Mouse (Mus musculus): ENCODE data around the gene Actrt2. TPM values are rescaled to one million over a fixed set of nuclear protein-coding genes. Genes with fewer than 3 reads are reported as not detected.
A peak's percentile ranks its signal among the peaks of the same experiment; 100 is the strongest.

Gene Actrt2
- polyA plus RNA-seq, 1 experiment from 2014 or later: not detected

- H3K36me3 ChIP-seq: no peaks in the 10 kb centered on the region
- H3K27me3 ChIP-seq (replicated peaks): peaks cover 34% of the 10 kb centered on the region
- no peak overlapping the region for H3K9ac ChIP-seq
- H3K4me1 ChIP-seq: peaks cover 6% of the 10 kb centered on the region
- H3K9me3 ChIP-seq: no peaks in the 10 kb centered on the region
- no peak for ATAC-seq (ENCODE audit: extremely low read depth, insufficient number of reproducible peaks, low FRiP score, low TSS enrichment)
- no peak overlapping the region for H3K4me3 ChIP-seq
- H3K27ac ChIP-seq (replicated peaks): no peak overlapping the region
- H3K4me2 ChIP-seq: no peak overlapping the region
- WGBS: 67% methylated on average over 15 of the region's 15 CpGs
Observed at GRCm38 (mm10) chr4:154655134-154655910, 12.3 kb downstream of the Actrt2 start.

- H3K27ac ChIP-seq (replicated peaks): no peak overlapping the region
- peaks cover 6% of the 10 kb centered on the region for H3K4me1 ChIP-seq
- no peak for ATAC-seq (ENCODE audit: extremely low read depth, insufficient number of reproducible peaks, low FRiP score, low TSS enrichment)
- H3K4me2 ChIP-seq: no peak overlapping the region
- peaks cover 41% of the 10 kb centered on the region for H3K27me3 ChIP-seq (replicated peaks)
- 18% methylated on average over 5 of the region's 5 CpGs for WGBS
- H3K4me3 ChIP-seq: no peak overlapping the region
- H3K9me3 ChIP-seq: 0 out of 2 replicates have a peak, but pooled peaks cover 2% of the 10 kb centered on the region
- no peak overlapping the region for H3K9ac ChIP-seq
- H3K36me3 ChIP-seq: no peaks in the 10 kb centered on the region
Observed at GRCm38 (mm10) chr4:154652494-154652893, 15.2 kb downstream of the Actrt2 start.

- H3K9me3 ChIP-seq: peaks cover 14% of the 10 kb centered on the region
- H3K4me1 ChIP-seq: peaks cover 6% of the 10 kb centered on the region
- no peak for ATAC-seq (ENCODE audit: extremely low read depth, insufficient number of reproducible peaks, low FRiP score, low TSS enrichment)
- no peaks in the 10 kb centered on the region for H3K36me3 ChIP-seq
- H3K27me3 ChIP-seq (replicated peaks): peaks cover 66% of the 10 kb centered on the region
- no peak overlapping the region for H3K27ac ChIP-seq (replicated peaks)
- no peak overlapping the region for H3K4me3 ChIP-seq
- 75% methylated on average over 19 of the region's 19 CpGs for WGBS
- no peak overlapping the region for H3K4me2 ChIP-seq
- H3K9ac ChIP-seq: no peak overlapping the region
Observed at GRCm38 (mm10) chr4:154649083-154649747, 18.5 kb downstream of the Actrt2 start.

DNA sequence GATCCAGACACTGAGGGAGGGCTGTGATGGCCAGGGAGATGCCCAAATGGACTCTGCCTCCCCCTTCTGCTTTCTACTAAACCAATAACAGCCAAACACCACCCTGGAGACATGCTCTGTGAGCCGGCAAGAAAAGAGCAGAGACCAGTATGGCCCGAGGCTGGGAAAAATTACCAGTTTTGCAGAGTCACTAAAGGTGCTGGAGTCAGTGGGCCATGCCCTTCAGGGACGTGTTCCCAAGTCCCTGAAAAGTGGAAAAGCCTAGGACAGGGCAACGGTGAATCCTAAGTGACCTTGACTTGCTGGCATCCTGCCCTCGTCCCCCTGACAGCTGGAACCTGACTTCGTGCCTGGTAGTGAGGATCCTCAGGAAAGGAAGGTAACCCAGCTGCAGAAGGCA is 25.2 kb downstream of the Actrt2 start:
- no peak for ATAC-seq (ENCODE audit: extremely low read depth, insufficient number of reproducible peaks, low FRiP score, low TSS enrichment)
- WGBS: 12% methylated on average over 6 of the region's 6 CpGs
- Histone ChIP-seq H3K36me3 (no peaks in the 10 kb centered on the region), H3K9me3 (peaks cover 11% of the 10 kb centered on the region), H3K4me3 (no peak overlapping the region), H3K27ac (replicated peaks) (no peak overlapping the region), H3K4me2 (no peak overlapping the region), H3K27me3 (replicated peaks) (peaks cover 98% of the 10 kb centered on the region), H3K4me1 (peaks cover 48% of the 10 kb centered on the region), H3K9ac (no peak overlapping the region)

- Histone ChIP-seq H3K9me3 (peaks cover 1% of the 10 kb centered on the region; the same call in 1 of the 2 replicates), H3K4me2 (peak overlapping the region; percentile 58), H3K9ac (peak overlapping the region; percentile 65), H3K4me3 (peak overlapping the region; percentile 30), H3K4me1 (peaks cover 49% of the 10 kb centered on the region), H3K27me3 (replicated peaks) (peaks cover 96% of the 10 kb centered on the region), H3K27ac (replicated peaks) (no peak overlapping the region), H3K36me3 (no peaks in the 10 kb centered on the region)
- 8% methylated on average over 32 of the region's 32 CpGs for WGBS
- no peak for ATAC-seq (ENCODE audit: extremely low read depth, insufficient number of reproducible peaks, low FRiP score, low TSS enrichment)
Observed at GRCm38 (mm10) chr4:154641296-154642110, 26.2 kb downstream of the Actrt2 start.

- no peak for ATAC-seq (ENCODE audit: extremely low read depth, insufficient number of reproducible peaks, low FRiP score, low TSS enrichment)
- Histone ChIP-seq H3K4me1 (peaks cover 49% of the 10 kb centered on the region), H3K9me3 (no peaks in the 10 kb centered on the region), H3K27me3 (replicated peaks) (peaks cover 90% of the 10 kb centered on the region), H3K9ac (peak overlapping the region; percentile 65; the same call in 1 of the 2 replicates), H3K27ac (replicated peaks) (no peak overlapping the region), H3K36me3 (no peaks in the 10 kb centered on the region), H3K4me2 (peak overlapping the region; percentile 88), H3K4me3 (peak overlapping the region; percentile 30)
- WGBS: 18% methylated on average over 20 of the region's 20 CpGs
Observed at GRCm38 (mm10) chr4:154640443-154641295, 27.0 kb downstream of the Actrt2 start.

DNA sequence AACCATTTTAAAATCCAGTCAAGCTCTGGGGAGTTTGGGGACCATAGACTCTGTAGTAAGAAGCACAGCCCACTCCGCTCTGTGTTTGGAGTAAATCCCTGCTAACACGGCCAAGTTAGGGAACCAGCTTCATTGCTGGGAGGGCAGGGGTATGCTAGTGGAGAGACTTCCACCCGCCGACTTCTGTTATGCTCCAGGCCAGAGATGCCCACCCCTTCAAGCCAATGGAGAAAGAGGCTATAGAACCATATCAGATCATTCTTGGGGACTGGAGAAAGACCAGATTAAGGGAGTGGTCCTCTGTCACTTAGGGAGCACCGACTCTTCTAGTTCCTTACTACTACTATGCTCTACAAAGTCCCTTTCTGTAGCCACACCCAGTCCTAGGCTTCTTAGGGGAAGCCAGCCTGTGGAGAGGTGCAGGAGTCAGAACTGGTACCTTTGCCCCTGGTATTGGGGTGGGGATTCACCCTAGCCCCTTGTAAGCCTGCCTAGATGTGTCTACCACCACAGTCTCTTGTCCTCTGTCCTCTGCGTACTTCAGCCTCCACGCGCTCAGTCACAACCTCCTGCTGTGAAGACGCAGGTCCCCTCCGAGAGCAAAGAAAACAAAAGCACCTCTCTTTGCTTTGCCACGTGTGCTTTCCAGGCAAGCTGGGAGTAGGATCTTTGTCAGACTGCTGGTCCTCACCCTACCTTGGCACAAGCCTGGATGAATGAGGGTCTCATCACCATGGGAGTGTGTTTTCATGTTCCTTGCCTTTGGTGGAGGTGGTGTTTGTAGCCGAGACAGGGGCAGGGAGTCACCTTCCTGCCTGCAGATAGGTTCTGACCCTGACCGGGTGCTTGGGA is 27.9 kb downstream of the Actrt2 start:
- no peaks in the 10 kb centered on the region for H3K9me3 ChIP-seq
- ATAC-seq (ENCODE audit: extremely low read depth, insufficient number of reproducible peaks, low FRiP score, low TSS enrichment): no peak
- peaks cover 86% of the 10 kb centered on the region for H3K27me3 ChIP-seq (replicated peaks)
- H3K4me3 ChIP-seq: peak overlapping the region; percentile 84
- no peaks in the 10 kb centered on the region for H3K36me3 ChIP-seq
- peaks cover 54% of the 10 kb centered on the region for H3K4me1 ChIP-seq
- no peak overlapping the region for H3K27ac ChIP-seq (replicated peaks)
- H3K4me2 ChIP-seq: peak overlapping the region; percentile 88
- H3K9ac ChIP-seq: peak overlapping the region; percentile 99
- WGBS: 26% methylated on average over 13 of the region's 13 CpGs

DNA sequence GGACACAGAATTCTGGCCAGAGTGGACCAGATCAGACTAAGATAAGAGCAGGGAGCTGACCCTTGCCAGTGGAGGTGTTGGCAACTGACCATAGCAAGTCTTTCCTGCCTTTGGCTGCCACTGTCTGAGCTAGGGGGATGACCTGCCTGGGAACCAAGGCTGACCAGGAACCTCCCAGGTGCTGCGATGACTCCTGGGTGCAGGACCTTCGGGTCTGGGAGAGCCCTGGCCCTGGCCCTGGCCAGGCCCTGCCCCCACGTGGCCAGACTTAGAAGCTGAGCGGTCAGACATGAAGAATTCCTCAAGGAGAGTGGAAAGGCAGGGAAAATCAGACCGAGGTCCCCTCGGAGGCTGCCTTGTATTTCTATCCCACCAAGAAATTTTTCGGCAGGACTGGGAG is 28.5 kb downstream of the Actrt2 start:
- Histone ChIP-seq H3K27me3 (replicated peaks) (peaks cover 87% of the 10 kb centered on the region), H3K9ac (peak overlapping the region; percentile 99), H3K9me3 (no peaks in the 10 kb centered on the region), H3K4me1 (peaks cover 56% of the 10 kb centered on the region), H3K4me2 (peak overlapping the region; percentile 88), H3K27ac (replicated peaks) (no peak overlapping the region), H3K36me3 (no peaks in the 10 kb centered on the region), H3K4me3 (peak overlapping the region; percentile 84)
- no peak for ATAC-seq (ENCODE audit: extremely low read depth, insufficient number of reproducible peaks, low FRiP score, low TSS enrichment)
- 6% methylated on average over 7 of the region's 7 CpGs for WGBS

DNA sequence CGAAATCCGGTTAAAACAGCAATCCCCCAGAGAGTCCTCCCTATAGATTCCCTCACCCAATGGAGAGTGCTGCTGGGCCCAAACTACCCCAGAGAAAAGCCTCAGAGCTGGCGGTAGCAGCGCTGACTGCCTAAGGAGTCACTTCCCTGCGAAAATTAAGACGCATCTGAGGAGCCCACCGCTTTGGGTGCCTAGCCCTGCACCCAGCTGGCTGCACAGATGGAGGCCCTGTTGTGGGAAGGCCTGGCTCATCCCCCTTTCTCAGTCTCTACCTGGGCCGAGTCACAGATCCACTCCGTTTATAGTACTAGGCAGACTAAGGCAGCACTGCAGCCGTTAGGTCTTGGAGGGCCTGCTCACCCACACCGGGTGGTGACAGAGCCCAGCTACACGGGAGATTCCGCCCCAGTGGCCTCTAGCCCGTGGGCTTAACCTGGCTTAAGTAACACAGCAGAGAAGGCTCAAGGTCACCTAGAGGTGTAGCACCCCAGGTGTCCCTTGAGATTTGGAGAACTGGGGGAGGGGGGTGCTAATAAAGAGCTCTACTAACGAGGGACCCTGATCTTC is 29.3 kb downstream of the Actrt2 start:
- peak overlapping the region; percentile 95 for H3K27ac ChIP-seq (replicated peaks)
- H3K9me3 ChIP-seq: no peaks in the 10 kb centered on the region
- WGBS: 8% methylated on average over 15 of the region's 15 CpGs
- H3K4me2 ChIP-seq: peak overlapping the region; percentile 88
- peak overlapping the region; percentile 84 for H3K4me3 ChIP-seq
- H3K4me1 ChIP-seq: peaks cover 63% of the 10 kb centered on the region
- peak overlapping the region; percentile 99 for H3K9ac ChIP-seq
- no peak for ATAC-seq (ENCODE audit: extremely low read depth, insufficient number of reproducible peaks, low FRiP score, low TSS enrichment)
- H3K36me3 ChIP-seq: no peaks in the 10 kb centered on the region
- peaks cover 87% of the 10 kb centered on the region for H3K27me3 ChIP-seq (replicated peaks)
